Mouse (Mus musculus) cortical plate, adult 2 months (tissue): Measurements from ENCODE around the gene Exoc8.

Source experiments
- CTCF ChIP-seq: fragments of 200-500 bp; IDR thresholded peaks from 2 replicates; pipeline ENCODE4 v1.5.1; 2011; ENCODE audit warnings: mild to moderate bottlenecking, control low read depth, low read length; ENCODE audit not compliant: insufficient read depth; ENCODE audit errors: extremely low read depth
- POLR2A ChIP-seq: fragments of 200-500 bp; IDR thresholded peaks from 2 replicates; pipeline ENCODE4 v1.6.1; 2011; ENCODE audit warnings: mild to moderate bottlenecking, low read length, control low read depth; ENCODE audit not compliant: insufficient read depth; ENCODE audit errors: extremely low read depth

- TF ChIP-seq CTCF (no peak), POLR2A (no peak)
Observed at GRCm38 (mm10) chr8:124922490-124923089, 25.1 kb upstream of the Exoc8 start.
